In genomic region chr12:41111456-41111855, GRCm38 (mm10) we compare ENCODE assay signal across 8 mouse cellular contexts.
DNase-seq lines count a peak whose midpoint lies in the region; ATAC-seq lines count a peak whose summit lies in the region.

No protein-coding gene starts in this region.

- peak; percentile 76 for ATAC-seq in liver, embryonic 13.5 days (ENCODE audit: low read depth)

- WGBS in liver, embryonic 13.5 days (ENCODE audit: insufficient replicate concordance) = 36% methylated on average over 1 of the region's 1 CpGs

- H3K27ac ChIP-seq in liver, embryonic 13.5 days = peak overlapping the region; percentile 79

- intact Hi-C loops in gastrocnemius, postnatal 36 days (cut with DNase I) = loop anchor here (5.0 kb wide), 1 partner anchor 376 kb away; the partner anchor contains the start of gene Lrrn3

- peaks cover 18% of the 10 kb centered on the region for H3K4me1 ChIP-seq in liver, embryonic 13.5 days (replicated peaks)

- no peak overlapping the region for H3K9ac ChIP-seq in liver, embryonic 13.5 days

- H3K36me3 ChIP-seq in liver, embryonic 13.5 days = no peaks in the 10 kb centered on the region

- H3K4me3 ChIP-seq in liver, embryonic 13.5 days (replicated peaks) = no peak overlapping the region

- H3K9me3 ChIP-seq in liver, embryonic 13.5 days (replicated peaks) = no peaks in the 10 kb centered on the region

- peak; percentile 11 to 78 for DNase-seq in frontal cortex, adult 2 months (ENCODE audit: extremely low spot score in 1 of 2, low spot score in 1 of 2)
- no peak for DNase-seq in frontal cortex, postnatal 14 days (ENCODE audit: low spot score in 2 of 2)
- peak; percentile 3 for DNase-seq in ovary, postnatal 14 days (ENCODE audit: low spot score)
- no peak for DNase-seq in ovary, adult 18-20 months (ENCODE audit: low spot score)
- DNase-seq in cerebellum, postnatal 10 days = peak; percentile 66 to 72
- DNase-seq in liver, embryonic 13.5 days = peak; percentile 38
- DNase-seq in gastrocnemius, postnatal 36 days = no peak
- no peak for DNase-seq in spleen, postnatal 10 days (ENCODE audit: low spot score in 2 of 2)

- no peak overlapping the region for H3K4me2 ChIP-seq in liver, embryonic 13.5 days

- H3K27me3 ChIP-seq in liver, embryonic 13.5 days = no peaks in the 10 kb centered on the region

Comparison
In these comparisons a context has a peak if more than half of its experiments do, and no peak if none do; other contexts are left out.
1. DNase-seq: peak in frontal cortex, adult 2 months (2 of 2), ovary, postnatal 14 days (single experiment), cerebellum, postnatal 10 days (2 of 2) and liver, embryonic 13.5 days (single experiment); none in frontal cortex, postnatal 14 days (0 of 2), ovary, adult 18-20 months (single experiment), gastrocnemius, postnatal 36 days (0 of 2) and spleen, postnatal 10 days (0 of 2).